Mouse (Mus musculus) megakaryocyte, adult 5-6 weeks (primary cell): ENCODE data around the gene Obp1b. TPM values are rescaled to one million over a fixed set of nuclear protein-coding genes. Genes with fewer than 3 reads are reported as not detected.
"Not testable (repeated sequence)": the region's sequence is repeated elsewhere in the genome, so short reads cannot be mapped to it uniquely, and the experiment has no call there.

Experiments
- ATAC-seq: 2 replicates; pipeline ENCODE4 v1.8.0; 2016; ENCODE audit warnings: mild to moderate bottlenecking, inconsistent platforms; ENCODE audit not compliant: poor library complexity, severe bottlenecking
- total RNA-seq, 2 experiments: library from RNA; stranded (forward) in 1 of 2; stranded (reverse) in 1 of 2; fragments of 153-499, 151-499 nt in 1 of 2; fragments of 221-1000, 200-1000 nt in 1 of 2; gene quantifications; 2 replicates each; pipeline versions ENCODE4 v1.2.3 to v1.2.4; 2015 to 2017

Obp1b gene
- not detected in 2 replicates for total RNA-seq (2015)
- not detected in 2 replicates for total RNA-seq (2017)

DNA sequence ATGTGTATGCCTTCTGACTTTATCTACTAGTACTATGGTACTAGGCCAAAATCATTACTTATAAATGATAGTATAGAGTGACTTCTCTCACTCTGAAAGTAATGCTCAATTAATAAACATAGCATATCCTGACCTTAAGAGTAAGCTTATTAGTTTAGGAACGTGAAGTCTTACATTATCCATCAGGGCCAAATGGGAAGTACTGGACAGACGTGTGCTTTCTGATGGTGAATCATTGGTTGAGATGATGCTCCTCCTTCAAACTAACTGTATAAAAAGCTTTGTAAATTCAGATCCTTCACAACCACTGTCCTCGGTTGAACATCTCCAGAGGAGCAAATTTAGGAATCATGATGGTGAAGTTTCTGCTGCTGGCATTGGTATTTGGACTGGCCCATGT, at the start of gene Obp1b:
Gene Obp1b (plus strand): TSS at position 301 of the 400 bp plus-strand sequence.
- not testable (repeated sequence) for ATAC-seq

GRCm38 (mm10) chrX:78202220-78202619, 15.6 kb downstream of the Obp1b start:
- ATAC-seq = not testable (repeated sequence)

- ATAC-seq = no peak
Measured at GRCm38 (mm10) chrX:78202829-78203228, 16.3 kb downstream of the Obp1b start.

Other genes starting within 250 kb of the Obp1b start
- gene Obp1a, start 95.4 kb upstream of the Obp1b start, total RNA-seq (2015) = not detected in 2 replicates
- not detected in 2 replicates for gene Obp1a, start 95.4 kb upstream of the Obp1b start, total RNA-seq (2017)
- gene Gm5938, start 61.3 kb upstream of the Obp1b start, total RNA-seq (2015) = not detected in 2 replicates
- not detected in 2 replicates for gene Gm5938, start 61.3 kb upstream of the Obp1b start, total RNA-seq (2017)
- not detected in 2 replicates for gene Gm14743, start 59.1 kb downstream of the Obp1b start, total RNA-seq (2015)
- not detected in 2 replicates for gene Gm14743, start 59.1 kb downstream of the Obp1b start, total RNA-seq (2017)
- gene 4930480E11Rik, start 182.9 kb downstream of the Obp1b start, total RNA-seq (2015) = not detected in 2 replicates
- gene 4930480E11Rik, start 182.9 kb downstream of the Obp1b start, total RNA-seq (2017) = not detected in 2 replicates